Mouse (Mus musculus) midbrain, embryonic 12.5 days (tissue): ENCODE measurements at regions not wholly inside any gene's neighbourhood (a gene's known extent, or its start where the extent isn't known, plus 50 kb on each side); places are given as distances from the start of the nearest gene placed in this dataset.

Source experiments
- ATAC-seq: fragments of 200-750 bp; cut with Nextera tagmentation; 2 replicates; pipeline ENCODE4 v1.8.0; 2017; ENCODE audit warnings: low read depth, moderate TSS enrichment, moderate library complexity; ENCODE audit not compliant: low FRiP score
- H3K27ac ChIP-seq: fragments of 300-500 bp; sonication (generic); replicated peaks from 2 replicates; pipeline ENCODE4 v1.5.1; 2016; ENCODE audit warnings: mild to moderate bottlenecking
- H3K27me3 ChIP-seq: fragments of 300-500 bp; sonication (generic); 2 replicates; pipeline ENCODE4 v1.6.1; 2016; ENCODE audit warnings: mild to moderate bottlenecking
- H3K36me3 ChIP-seq: fragments of 300-500 bp; sonication (generic); 2 replicates; pipeline ENCODE4 v1.6.1; 2016
- H3K4me1 ChIP-seq: fragments of 300-500 bp; sonication (generic); 2 replicates; pipeline ENCODE4 v1.6.1; 2016
- H3K4me2 ChIP-seq: fragments of 300-500 bp; sonication (generic); replicated peaks from 2 replicates; pipeline ENCODE4 v1.6.1; 2016; ENCODE audit warnings: mild to moderate bottlenecking, moderate library complexity
- H3K4me3 ChIP-seq: fragments of 300-500 bp; sonication (generic); 2 replicates; pipeline ENCODE4 v1.5.1; 2016; ENCODE audit warnings: mild to moderate bottlenecking
- H3K9ac ChIP-seq: fragments of 300-500 bp; sonication (generic); replicated peaks from 2 replicates; pipeline ENCODE4 v1.6.1; 2016; ENCODE audit warnings: mild to moderate bottlenecking, moderate library complexity
- H3K9me3 ChIP-seq: fragments of 300-500 bp; sonication (generic); 2 replicates; pipeline ENCODE4 v1.6.1; 2016; ENCODE audit warnings: mild to moderate bottlenecking
- WGBS: fragments of 180-500 bp; shearing (Covaris S2); methylation state at CpG from one replicate; pipeline ENCODE4 v1.1.7; 2016; 5-methylcytosine and 5-hydroxymethylcytosine counted together

DNA sequence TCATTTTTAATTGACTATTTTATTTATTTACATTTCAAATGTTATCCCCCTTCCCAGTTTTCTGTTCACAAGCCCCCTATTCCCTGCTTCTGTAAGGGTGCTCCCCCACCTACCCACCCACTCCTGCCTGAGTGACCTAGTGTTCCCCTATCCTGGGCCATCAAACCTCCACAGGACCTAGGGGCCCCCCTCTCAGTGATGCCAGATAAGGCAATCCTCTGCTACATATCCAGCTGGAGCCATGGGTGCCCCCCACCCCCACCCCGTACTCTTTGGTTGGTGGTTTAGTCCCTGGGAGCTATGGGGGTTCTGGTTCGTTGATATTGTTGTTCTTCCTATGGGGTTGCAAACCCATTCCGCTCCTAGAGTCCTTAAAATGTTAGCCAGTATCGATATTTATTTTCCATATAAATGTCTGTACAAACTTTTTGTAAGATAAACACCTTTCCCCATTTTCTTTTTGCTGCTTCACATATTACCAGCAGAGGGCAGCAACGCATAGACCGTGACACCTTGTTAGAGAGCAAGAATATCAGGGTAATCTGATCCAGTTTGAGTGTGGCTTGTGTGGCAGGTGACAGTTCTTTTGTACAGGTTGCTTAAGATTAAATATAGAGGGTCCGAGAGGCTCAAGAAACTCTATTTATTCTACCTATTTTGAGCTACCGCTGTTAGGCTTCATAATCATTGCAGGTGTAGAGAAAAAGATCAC lies 177.2 kb upstream of the Scn7a start:
- no peak overlapping the region for H3K4me2 ChIP-seq
- H3K9me3 ChIP-seq: no peaks in the 10 kb centered on the region
- no peaks in the 10 kb centered on the region for H3K36me3 ChIP-seq
- no peak overlapping the region for H3K9ac ChIP-seq
- no peak overlapping the region for H3K4me3 ChIP-seq
- peak; percentile 79 for ATAC-seq
- H3K27ac ChIP-seq: no peak overlapping the region
- H3K27me3 ChIP-seq: no peaks in the 10 kb centered on the region
- no peaks in the 10 kb centered on the region for H3K4me1 ChIP-seq
- 33% methylated on average over 8 of the region's 8 CpGs for WGBS

DNA sequence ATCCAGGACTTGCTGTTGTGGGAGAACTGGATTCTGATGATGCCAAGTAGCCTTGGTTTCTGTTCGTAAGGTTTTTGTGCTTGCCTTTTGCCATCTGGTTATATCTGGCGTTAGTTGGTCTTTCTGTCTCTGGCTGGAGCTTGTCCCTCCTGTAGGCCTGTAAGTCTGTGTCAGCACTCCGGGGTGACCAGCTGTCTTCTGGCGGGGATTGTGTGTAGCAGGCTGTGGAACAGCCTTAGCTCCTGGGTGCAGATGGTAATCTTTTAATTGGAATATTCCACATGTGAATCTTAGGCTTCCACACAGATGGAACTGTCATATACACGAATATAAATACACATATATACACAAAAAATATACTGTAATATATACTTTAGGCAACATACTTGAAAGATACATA lies 156.5 kb upstream of the Scn7a start:
- Histone ChIP-seq H3K4me1 (no peaks in the 10 kb centered on the region), H3K9me3 (no peaks in the 10 kb centered on the region), H3K27ac (no peak overlapping the region), H3K36me3 (no peaks in the 10 kb centered on the region), H3K4me2 (no peak overlapping the region), H3K4me3 (no peak overlapping the region), H3K27me3 (no peaks in the 10 kb centered on the region), H3K9ac (no peak overlapping the region)
- ATAC-seq: no peak
- 86% methylated on average over 5 of the region's 5 CpGs for WGBS

DNA sequence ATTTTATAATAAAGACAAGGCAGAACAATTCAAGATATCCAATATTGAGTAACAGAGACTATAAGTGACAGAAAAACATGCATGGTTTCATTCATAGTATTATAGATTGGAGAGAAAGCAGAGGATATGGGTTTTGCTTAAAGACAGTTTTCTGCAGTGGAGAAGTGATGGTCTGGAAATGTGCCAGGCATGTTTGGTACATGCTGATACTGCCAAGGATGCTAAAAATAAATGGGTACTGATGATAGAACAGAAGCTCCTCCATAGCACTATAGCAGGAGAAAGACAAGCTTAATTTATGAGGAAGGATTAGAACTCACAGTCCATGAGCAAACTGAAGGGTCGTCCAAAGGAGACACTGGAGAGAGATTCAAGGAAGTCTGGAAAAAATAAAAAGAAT lies 113.3 kb upstream of the Scn7a start:
- H3K4me1 ChIP-seq: no peaks in the 10 kb centered on the region
- H3K9me3 ChIP-seq: no peaks in the 10 kb centered on the region
- H3K4me3 ChIP-seq: no peak overlapping the region
- 88% methylated on average over 1 of the region's 1 CpGs for WGBS
- no peak for ATAC-seq
- H3K4me2 ChIP-seq: no peak overlapping the region
- no peaks in the 10 kb centered on the region for H3K36me3 ChIP-seq
- no peak overlapping the region for H3K27ac ChIP-seq
- H3K9ac ChIP-seq: no peak overlapping the region
- H3K27me3 ChIP-seq: no peaks in the 10 kb centered on the region

GRCm38 (mm10) chr2:66867457-66868216 lies 82.9 kb upstream of the Scn7a start:
- ATAC-seq: no peak
- no peak overlapping the region for H3K27ac ChIP-seq
- H3K4me2 ChIP-seq: no peak overlapping the region
- no peaks in the 10 kb centered on the region for H3K4me1 ChIP-seq
- H3K9me3 ChIP-seq: no peaks in the 10 kb centered on the region
- no peak overlapping the region for H3K4me3 ChIP-seq
- H3K9ac ChIP-seq: no peak overlapping the region
- 89% methylated on average over 2 of the region's 2 CpGs for WGBS
- H3K27me3 ChIP-seq: no peaks in the 10 kb centered on the region
- H3K36me3 ChIP-seq: no peaks in the 10 kb centered on the region
